Mouse (Mus musculus) kidney, embryonic 16.5 days (tissue): ENCODE data around the gene Zbtb48. TPM values are rescaled to one million over a fixed set of nuclear protein-coding genes. Genes with fewer than 3 reads are reported as not detected.

ENCODE experiments used
- ATAC-seq: fragments of 200-750 bp; cut with Nextera tagmentation; 2 replicates; pipeline ENCODE4 v1.8.0; 2017; ENCODE audit warnings: moderate TSS enrichment; ENCODE audit not compliant: low FRiP score, low TSS enrichment
- H3K27ac ChIP-seq: fragments of 300-500 bp; sonication (generic); 2 replicates; pipeline ENCODE4 v1.5.1; 2014; ENCODE audit warnings: low read length
- H3K27me3 ChIP-seq: fragments of 300-500 bp; sonication (generic); 2 replicates; pipeline ENCODE4 v1.6.1; 2014; ENCODE audit warnings: low read length, control low read depth, mixed read lengths; ENCODE audit not compliant: insufficient read depth
- H3K36me3 ChIP-seq: fragments of 300-500 bp; sonication (generic); 2 replicates; pipeline ENCODE4 v1.6.1; 2014; ENCODE audit warnings: low read length, control low read depth, mixed read lengths; ENCODE audit not compliant: insufficient read depth
- H3K4me1 ChIP-seq: fragments of 300-500 bp; sonication (generic); 2 replicates; pipeline ENCODE4 v1.6.1; 2014; ENCODE audit warnings: low read length, control low read depth, mixed read lengths; ENCODE audit not compliant: insufficient read depth
- H3K4me2 ChIP-seq: fragments of 300-500 bp; sonication (generic); replicated peaks from 2 replicates; pipeline ENCODE4 v1.6.1; 2014; ENCODE audit warnings: low read depth, low read length
- H3K4me3 ChIP-seq: fragments of 300-500 bp; sonication (generic); 2 replicates; pipeline ENCODE4 v1.5.1; 2014; ENCODE audit warnings: mild to moderate bottlenecking, low read length
- H3K9ac ChIP-seq: fragments of 300-500 bp; sonication (generic); replicated peaks from 2 replicates; pipeline ENCODE4 v1.6.1; 2014; ENCODE audit warnings: low read length
- H3K9me3 ChIP-seq: fragments of 300-500 bp; sonication (generic); 2 replicates; pipeline ENCODE4 v1.6.1; 2016; ENCODE audit warnings: low read length, control low read depth
- WGBS: fragments of 180-500 bp; shearing (Covaris S2); extraction: QIAGEN DNeasy Blood & Tissue Kit; methylation state at CpG from one replicate; pipeline ENCODE4 v1.1.7; 2014; 5-methylcytosine and 5-hydroxymethylcytosine counted together
- polyA plus RNA-seq: library from polyadenylated mRNA; unstranded; fragments of >200 nt; fragmentation: Nextera tagmentation; extraction: Ambion mirVana; gene quantifications from 2 replicates; pipeline ENCODE4 v1.2.1, GENCODE M21; 2015

The Zbtb48 gene
- polyA plus RNA-seq, 1 experiment from 2014 or later: 26.0 TPM

DNA sequence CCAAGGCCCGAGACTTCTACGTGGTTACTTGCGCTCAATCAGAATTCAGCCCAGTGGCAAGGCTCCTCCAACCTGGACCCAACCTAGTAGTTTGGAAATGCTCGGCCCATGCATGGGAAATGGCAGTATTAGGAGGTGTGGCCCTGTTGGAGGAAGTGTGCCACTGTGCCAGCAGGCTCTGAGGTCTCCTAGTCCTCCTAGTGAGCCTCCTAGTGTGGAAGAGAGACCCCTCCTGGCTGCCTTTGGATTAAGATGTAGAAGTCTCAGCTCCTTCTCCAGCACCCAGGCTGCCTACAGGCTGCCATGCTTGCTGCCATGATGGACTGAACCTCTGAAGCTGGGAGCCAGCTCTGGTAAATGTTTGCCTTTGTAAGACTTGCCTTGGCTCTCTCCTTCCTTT lies 2.5 kb upstream of the Zbtb48 start:
- peaks cover 29% of the 10 kb centered on the region for H3K4me1 ChIP-seq
- no peak overlapping the region for H3K27ac ChIP-seq
- H3K27me3 ChIP-seq: no peaks in the 10 kb centered on the region
- H3K4me2 ChIP-seq: no peak overlapping the region
- H3K9me3 ChIP-seq: no peaks in the 10 kb centered on the region
- H3K36me3 ChIP-seq: 0 out of 2 replicates have a peak, but pooled peaks cover 2% of the 10 kb centered on the region
- ATAC-seq: no peak
- H3K9ac ChIP-seq: no peak overlapping the region
- H3K4me3 ChIP-seq: no peak overlapping the region
- WGBS: 75% methylated on average over 4 of the region's 4 CpGs

DNA sequence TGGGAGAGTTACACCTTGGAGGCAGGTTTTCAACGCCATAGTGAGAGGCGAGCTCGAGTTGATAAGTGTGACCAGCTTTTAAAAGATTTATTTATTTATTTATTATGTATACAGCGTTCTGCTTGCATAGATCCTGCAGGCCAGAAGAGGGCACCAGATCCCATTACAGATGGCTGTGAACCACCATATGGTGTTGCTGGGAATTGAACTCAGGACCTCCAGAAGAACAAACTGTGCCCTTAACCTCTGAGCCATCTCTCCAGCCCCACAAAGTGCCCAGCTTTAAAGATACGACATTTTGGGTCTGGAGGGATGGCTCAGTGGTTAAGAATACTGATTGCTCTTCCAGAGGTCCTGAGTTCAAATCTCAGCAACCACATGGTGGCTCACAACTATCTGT lies 1.6 kb upstream of the Zbtb48 start:
- no peaks in the 10 kb centered on the region for H3K27me3 ChIP-seq
- H3K4me1 ChIP-seq: peaks cover 34% of the 10 kb centered on the region
- H3K4me3 ChIP-seq: no peak overlapping the region
- WGBS: 57% methylated on average over 5 of the region's 5 CpGs
- no peak overlapping the region for H3K9ac ChIP-seq
- H3K4me2 ChIP-seq: no peak overlapping the region
- no peak overlapping the region for H3K27ac ChIP-seq
- peaks cover 8% of the 10 kb centered on the region; the same call in 1 of the 2 replicates for H3K36me3 ChIP-seq
- ATAC-seq: no peak
- H3K9me3 ChIP-seq: no peaks in the 10 kb centered on the region

DNA sequence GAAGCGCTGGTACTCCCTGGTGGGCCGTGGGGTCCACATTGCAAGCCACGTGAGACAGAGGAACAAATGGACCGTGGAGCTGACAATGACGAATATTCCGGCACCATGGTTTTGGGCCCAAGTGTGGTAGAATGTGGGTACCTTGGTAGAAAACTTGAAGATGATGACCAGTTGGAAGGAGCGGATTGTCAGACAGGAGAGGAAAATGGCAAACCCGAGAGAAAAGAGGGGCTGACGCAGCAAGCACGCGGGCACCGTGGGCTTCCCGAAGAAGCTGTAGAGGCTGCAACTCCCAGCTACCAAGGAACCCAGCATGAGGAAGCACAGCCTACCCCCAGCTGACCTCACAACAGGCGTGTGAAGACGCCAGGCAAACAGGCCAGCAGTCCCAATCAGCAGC lies 985 bp upstream of the Zbtb48 start:
- Histone ChIP-seq H3K4me3 (peak overlapping the region; percentile 86), H3K4me2 (peak overlapping the region; percentile 85), H3K27me3 (no peaks in the 10 kb centered on the region), H3K4me1 (peaks cover 34% of the 10 kb centered on the region), H3K27ac (no peak overlapping the region), H3K9ac (peak overlapping the region; percentile 61), H3K9me3 (no peaks in the 10 kb centered on the region), H3K36me3 (peaks cover 8% of the 10 kb centered on the region)
- WGBS: 62% methylated on average over 15 of the region's 15 CpGs
- no peak for ATAC-seq

DNA sequence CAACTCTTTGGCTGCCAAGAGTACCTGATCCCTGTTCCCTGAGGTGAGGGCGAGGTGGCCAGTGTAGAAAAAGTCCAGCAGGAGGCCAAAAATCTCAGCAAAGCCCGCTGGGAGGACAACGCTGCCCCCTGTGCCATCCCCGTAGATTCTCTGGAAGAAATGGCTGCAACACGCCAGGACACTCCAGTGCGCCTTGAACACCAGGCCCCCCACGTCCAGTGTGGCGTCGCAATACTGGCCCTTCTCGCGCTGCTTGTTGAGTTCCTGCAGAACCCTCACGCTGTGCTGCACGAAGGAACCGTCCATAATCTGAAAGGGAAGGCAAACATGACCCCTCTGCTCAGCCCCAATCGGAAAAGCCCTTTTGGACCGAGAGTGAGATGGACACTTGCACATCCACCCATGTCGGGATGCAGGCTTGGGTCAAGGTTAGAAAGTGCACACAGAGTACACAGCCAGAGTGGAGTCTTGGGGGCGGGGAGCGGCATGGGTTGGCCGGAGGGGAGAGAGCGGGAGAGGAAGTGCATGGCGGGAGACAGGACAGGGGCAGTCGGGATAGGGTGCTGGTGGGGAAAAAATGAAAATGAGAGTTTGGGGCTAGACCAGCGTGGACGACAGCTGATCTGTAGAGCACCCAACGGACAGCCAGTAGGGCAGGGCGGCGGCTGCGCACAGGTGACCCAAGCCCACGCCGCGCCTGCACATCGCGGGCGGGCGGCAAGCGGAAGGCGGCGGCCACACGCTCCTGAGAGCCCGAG lies 541 bp downstream of the Zbtb48 start:
- peak; percentile 57; the same call in 1 of the 2 replicates for ATAC-seq
- peak overlapping the region; percentile 85 for H3K4me2 ChIP-seq
- peaks cover 19% of the 10 kb centered on the region for H3K36me3 ChIP-seq
- H3K9me3 ChIP-seq: no peaks in the 10 kb centered on the region
- H3K27ac ChIP-seq: peak overlapping the region; percentile 76
- peaks cover 34% of the 10 kb centered on the region for H3K4me1 ChIP-seq
- 2% methylated on average over 41 of the region's 41 CpGs for WGBS
- peak overlapping the region; percentile 86 for H3K4me3 ChIP-seq
- H3K9ac ChIP-seq: peak overlapping the region; percentile 79
- no peaks in the 10 kb centered on the region for H3K27me3 ChIP-seq

DNA sequence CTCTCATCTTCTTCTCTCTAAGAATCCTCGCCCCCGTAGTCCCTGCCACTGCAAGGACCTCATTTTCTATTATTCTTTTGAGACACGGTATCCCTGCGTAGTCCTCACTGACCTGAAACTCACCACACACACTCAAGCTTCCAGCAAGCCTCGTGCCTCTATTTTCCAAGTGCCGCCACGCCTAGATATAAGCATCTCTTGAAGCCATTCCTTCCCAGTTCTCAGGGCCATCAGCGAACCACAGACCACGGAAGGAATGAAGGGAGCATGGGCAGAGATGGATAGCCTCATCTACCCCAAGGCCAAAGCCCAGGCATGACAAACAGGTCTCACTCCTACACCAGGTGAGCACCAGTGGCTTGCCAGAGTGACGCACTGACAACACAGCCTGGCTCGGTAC lies 2.9 kb downstream of the Zbtb48 start:
- Histone ChIP-seq H3K4me3 (no peak overlapping the region), H3K27me3 (no peaks in the 10 kb centered on the region), H3K4me1 (peaks cover 34% of the 10 kb centered on the region), H3K4me2 (no peak overlapping the region), H3K9ac (no peak overlapping the region), H3K27ac (no peak overlapping the region), H3K9me3 (no peaks in the 10 kb centered on the region), H3K36me3 (peaks cover 43% of the 10 kb centered on the region)
- ATAC-seq: no peak
- 88% methylated on average over 11 of the region's 11 CpGs for whole genome bisulfite sequencing

DNA sequence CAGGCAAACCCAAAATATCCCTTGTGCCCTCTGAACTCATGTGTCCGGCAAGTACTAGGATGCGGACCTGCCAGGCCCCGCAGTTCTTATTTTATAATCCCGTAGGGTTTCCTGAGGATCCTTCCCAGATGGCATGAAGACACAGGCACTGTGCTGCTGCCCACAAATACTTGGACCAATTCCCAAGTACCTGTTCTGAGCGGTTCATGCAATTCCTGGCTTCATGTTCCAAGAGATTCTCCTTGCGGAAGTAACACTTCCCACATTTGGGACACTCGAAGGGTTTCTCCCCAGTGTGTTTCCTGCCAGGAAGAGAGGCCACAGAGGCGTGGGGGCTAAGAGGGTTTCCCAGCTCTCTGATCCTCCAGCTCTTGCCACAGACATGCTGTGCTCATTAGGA lies 5.0 kb downstream of the Zbtb48 start:
- Histone ChIP-seq H3K9me3 (no peaks in the 10 kb centered on the region), H3K9ac (no peak overlapping the region), H3K36me3 (peaks cover 50% of the 10 kb centered on the region), H3K4me2 (no peak overlapping the region), H3K4me1 (peaks cover 24% of the 10 kb centered on the region), H3K4me3 (no peak overlapping the region), H3K27ac (no peak overlapping the region), H3K27me3 (no peaks in the 10 kb centered on the region)
- ATAC-seq: no peak
- WGBS: 84% methylated on average over 8 of the region's 8 CpGs

DNA sequence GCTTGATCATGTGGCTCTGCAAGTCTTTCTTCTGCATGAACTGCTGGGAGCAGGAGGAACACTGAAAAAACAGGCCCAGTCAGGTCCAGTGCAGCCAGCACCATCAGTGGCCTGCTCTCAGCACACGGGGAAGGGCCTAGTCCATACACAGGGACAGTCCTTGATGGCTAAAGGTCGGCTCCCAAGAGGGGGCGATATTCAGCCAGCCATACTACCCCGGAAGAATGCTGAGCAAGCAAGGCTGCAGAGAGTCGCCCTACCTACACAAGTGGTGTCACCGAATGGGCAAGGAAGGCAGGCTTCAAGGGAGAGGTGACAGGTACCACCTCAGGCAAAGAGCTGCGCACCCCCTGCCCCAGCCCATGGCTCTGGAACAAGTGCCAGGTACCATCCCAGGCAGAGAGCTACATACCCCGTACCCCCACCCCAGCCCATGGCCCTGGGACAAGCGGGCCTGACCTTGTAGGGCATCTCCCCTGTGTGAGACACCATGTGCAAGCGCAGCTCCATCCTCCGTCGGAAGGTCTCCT lies 5.8 kb downstream of the Zbtb48 start:
- Histone ChIP-seq H3K4me3 (no peak overlapping the region), H3K4me2 (no peak overlapping the region), H3K36me3 (peaks cover 50% of the 10 kb centered on the region), H3K4me1 (peaks cover 21% of the 10 kb centered on the region), H3K9me3 (no peaks in the 10 kb centered on the region), H3K27me3 (no peaks in the 10 kb centered on the region), H3K27ac (no peak overlapping the region), H3K9ac (no peak overlapping the region)
- no peak for ATAC-seq
- WGBS: 80% methylated on average over 12 of the region's 12 CpGs

DNA sequence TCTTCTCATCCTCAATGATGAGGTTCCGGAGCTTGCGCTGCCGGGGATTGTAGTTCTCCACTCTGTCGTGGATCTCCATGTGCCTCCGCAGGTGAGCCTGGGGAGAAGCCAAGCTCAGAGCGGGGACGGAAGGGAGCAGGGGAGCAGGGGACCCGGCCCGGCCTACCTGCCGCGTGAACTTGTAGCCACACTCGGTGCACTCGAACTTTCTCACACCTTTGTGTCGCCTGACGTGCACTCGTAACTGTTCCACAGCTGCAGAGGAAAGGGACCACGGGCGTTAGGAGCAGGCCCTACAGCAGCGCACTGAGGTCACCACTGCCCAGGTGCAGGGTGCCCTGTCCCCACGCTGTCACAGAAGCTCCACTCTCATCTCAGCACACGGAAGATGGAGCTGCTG lies 7.4 kb downstream of the Zbtb48 start:
- WGBS: 93% methylated on average over 21 of the region's 21 CpGs
- Histone ChIP-seq H3K9ac (no peak overlapping the region), H3K27ac (no peak overlapping the region), H3K27me3 (no peaks in the 10 kb centered on the region), H3K4me2 (no peak overlapping the region), H3K9me3 (no peaks in the 10 kb centered on the region), H3K4me1 (peaks cover 5% of the 10 kb centered on the region), H3K36me3 (peaks cover 63% of the 10 kb centered on the region), H3K4me3 (no peak overlapping the region)
- ATAC-seq: no peak

DNA sequence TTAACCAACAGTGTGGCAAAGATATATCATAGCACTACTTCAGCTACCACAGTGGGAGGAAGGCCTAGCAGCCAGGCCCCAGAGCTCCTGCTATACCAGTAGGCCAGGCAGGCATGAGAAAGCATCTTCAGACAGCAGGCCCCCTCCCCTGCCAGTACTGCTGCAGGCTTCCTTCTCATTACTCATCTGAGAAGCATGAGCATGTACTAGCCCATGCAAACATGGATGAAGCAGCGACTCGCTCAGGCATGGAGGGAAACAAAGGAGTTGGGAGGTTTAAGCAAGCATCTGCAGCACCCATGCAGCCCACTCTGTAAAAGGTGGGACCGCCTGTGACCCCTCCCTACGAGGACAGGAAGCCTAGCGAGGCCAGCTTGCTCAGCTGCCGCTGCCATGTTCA lies 8.4 kb downstream of the Zbtb48 start:
- no peak overlapping the region for H3K27ac ChIP-seq
- H3K4me2 ChIP-seq: no peak overlapping the region
- no peaks in the 10 kb centered on the region for H3K4me1 ChIP-seq
- peaks cover 66% of the 10 kb centered on the region for H3K36me3 ChIP-seq
- H3K4me3 ChIP-seq: no peak overlapping the region
- WGBS: 87% methylated on average over 6 of the region's 6 CpGs
- ATAC-seq: no peak
- no peak overlapping the region for H3K9ac ChIP-seq
- no peaks in the 10 kb centered on the region for H3K9me3 ChIP-seq
- no peaks in the 10 kb centered on the region for H3K27me3 ChIP-seq

DNA sequence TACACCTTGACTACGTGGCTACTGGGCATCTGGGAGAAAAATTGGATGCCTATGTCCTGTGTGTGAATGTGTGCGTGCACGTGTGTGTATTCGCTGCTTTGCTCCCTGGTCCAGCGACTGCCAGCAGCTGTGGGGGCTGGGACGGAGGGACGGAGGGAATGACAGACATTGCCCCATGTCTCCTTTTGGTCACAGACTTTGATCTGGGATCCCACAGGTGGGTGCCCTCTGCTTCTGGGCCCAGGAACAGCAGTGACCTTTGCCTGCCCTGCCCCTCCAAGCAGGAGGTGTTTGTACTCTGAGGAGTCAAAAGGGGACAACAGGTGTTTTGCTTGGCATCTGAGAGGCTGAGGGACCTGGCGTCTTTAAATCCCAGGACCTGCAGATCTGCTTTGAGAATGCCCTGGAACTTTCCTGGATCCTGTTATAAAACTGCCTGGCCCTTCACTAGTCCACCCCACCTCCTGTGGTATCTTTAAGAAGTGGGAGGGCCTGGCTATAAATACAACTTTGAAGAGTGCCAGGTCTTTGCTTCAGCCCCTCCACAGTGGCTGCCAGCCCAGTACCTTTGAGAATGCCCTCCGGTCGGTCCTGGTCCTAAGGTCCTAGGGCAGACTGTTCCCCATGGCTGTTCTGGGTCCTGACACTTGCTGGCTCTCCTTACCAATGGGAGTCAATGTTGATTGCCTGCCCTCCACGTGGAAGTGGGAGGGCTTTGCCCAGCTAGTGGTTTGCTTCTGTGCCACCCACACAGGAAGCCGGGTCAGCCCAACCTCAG lies 14.2 kb downstream of the Zbtb48 start:
- H3K4me1 ChIP-seq: peaks cover 20% of the 10 kb centered on the region
- peaks cover 40% of the 10 kb centered on the region for H3K36me3 ChIP-seq
- no peak overlapping the region for H3K4me3 ChIP-seq
- ATAC-seq: no peak
- no peak overlapping the region for H3K27ac ChIP-seq
- no peaks in the 10 kb centered on the region for H3K27me3 ChIP-seq
- WGBS: 83% methylated on average over 12 of the region's 12 CpGs
- H3K4me2 ChIP-seq: no peak overlapping the region
- no peak overlapping the region for H3K9ac ChIP-seq
- H3K9me3 ChIP-seq: no peaks in the 10 kb centered on the region
